Mouse (Mus musculus) gastrocnemius, adult 18-20 months (tissue): ENCODE data around the gene Gm44511. TPM values are rescaled to one million over a fixed set of nuclear protein-coding genes. Genes with fewer than 3 reads are reported as not detected.
"Not testable (repeated sequence)": the region's sequence is repeated elsewhere in the genome, so short reads cannot be mapped to it uniquely, and the experiment has no call there.

Experiments used
- DNase-seq: peaks from one replicate; pipeline ENCODE4 v3.0.0; 2021; ENCODE audit warnings: low spot score
- total RNA-seq, 2 experiments: library from RNA; stranded (reverse); gene quantifications; 2 replicates each; pipeline ENCODE4 v1.2.3; 2021

Gm44511 gene
- total RNA-seq, 2 experiments from 2014 or later, result not detected

GRCm38 (mm10) chr6:128841327-128842089 lies 15.4 kb upstream of the Gm44511 start:
- no peak for DNase-seq

- DNase-seq, result not testable (repeated sequence)
These were observed 14.6 kb upstream of the Gm44511 start for GRCm38 (mm10) chr6:128840669-128841068.

GRCm38 (mm10) chr6:128839921-128840320 lies 13.8 kb upstream of the Gm44511 start:
- no peak for DNase-seq

DNA sequence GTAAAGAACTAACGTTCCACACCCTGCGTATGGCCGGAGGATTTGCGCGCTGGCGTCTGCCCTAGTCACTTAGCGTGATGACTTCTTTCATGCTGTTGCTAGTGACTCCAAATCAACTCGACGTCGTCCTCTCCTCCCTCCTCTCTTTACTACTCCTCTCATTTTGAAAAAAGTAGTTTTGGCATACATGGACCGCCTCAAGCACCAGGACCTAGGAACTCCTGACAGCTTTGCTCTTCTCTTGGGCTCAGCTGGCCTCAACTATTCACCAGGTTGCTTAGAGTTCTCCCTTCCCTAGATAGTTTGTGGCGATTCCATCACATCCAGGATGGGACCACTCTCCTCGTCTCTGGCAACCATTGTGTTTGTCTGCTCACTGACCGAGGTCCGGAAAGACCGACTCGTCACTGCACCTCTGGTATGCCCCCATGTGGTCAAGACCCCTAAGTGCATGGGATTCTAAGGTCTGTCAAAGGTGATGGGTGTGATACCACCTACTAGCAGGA lies 13.2 kb upstream of the Gm44511 start:
- DNase-seq, result peak; percentile 93

DNA sequence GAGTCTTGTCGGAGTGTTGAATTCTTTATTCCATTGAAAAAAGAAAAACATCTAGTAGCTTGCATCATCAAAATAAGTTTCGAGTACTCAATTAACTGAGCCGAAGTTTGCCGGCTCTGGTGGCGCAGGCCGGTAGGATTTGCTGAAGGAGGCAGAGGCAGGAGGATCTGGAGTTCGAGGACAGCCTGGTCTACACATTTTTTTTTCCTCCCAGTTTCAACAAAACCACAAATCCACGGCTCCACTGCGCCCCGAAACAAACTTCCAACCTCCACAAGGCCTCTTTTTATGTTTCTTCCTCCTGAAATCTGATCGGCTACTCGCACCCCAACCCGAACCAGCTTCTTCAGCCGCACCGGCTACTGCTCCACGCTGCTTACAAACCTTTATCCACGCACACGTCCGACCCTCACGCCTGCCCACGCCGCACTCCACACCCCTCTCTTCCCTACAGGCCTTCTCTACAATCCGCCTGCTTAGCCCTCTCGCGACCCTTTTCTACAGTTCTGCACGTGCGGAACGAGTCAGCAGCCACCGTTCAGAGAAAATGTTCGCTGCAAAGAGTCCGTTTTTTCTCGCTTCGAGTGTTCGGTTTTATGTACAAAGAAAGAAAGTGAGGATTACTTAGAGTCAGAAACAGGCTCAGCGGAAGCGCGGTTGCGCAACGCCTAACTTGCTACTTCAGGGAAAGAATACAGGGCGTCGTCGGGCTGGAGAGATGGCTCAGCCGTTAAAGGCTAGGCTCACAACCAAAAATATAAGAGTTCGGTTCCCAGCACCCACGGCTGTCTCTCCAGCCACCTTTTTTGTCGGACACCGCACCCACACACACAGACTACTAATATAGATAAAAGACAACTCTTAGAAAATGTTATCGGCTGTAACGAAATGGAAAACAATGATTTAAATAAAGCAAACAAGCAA lies 12.5 kb upstream of the Gm44511 start:
- DNase-seq, result peak; percentile 89

GRCm38 (mm10) chr6:128837454-128838341 lies 11.6 kb upstream of the Gm44511 start:
- no peak for DNase-seq

DNA sequence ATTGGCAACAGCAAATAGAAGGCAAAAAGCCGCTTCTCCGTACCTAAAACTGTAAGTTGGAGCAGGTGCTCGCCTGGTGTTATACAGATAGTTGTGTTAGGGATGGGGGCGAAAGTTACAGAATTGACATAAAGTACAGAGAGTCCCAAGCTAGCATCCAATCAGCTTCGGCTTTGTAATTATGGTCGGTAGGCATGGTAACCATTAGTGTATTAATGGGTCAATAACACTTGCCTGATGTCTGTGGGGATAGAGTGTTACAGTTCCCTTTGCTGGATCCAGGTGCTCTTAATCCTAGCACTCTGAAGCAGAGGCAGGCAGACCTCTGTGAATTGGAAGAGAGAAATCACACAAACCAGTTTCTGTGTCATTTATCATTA lies 10.8 kb upstream of the Gm44511 start:
- DNase-seq, result no peak

- DNase-seq, result no peak
These were observed 10.3 kb upstream of the Gm44511 start for GRCm38 (mm10) chr6:128836191-128836954.

DNA sequence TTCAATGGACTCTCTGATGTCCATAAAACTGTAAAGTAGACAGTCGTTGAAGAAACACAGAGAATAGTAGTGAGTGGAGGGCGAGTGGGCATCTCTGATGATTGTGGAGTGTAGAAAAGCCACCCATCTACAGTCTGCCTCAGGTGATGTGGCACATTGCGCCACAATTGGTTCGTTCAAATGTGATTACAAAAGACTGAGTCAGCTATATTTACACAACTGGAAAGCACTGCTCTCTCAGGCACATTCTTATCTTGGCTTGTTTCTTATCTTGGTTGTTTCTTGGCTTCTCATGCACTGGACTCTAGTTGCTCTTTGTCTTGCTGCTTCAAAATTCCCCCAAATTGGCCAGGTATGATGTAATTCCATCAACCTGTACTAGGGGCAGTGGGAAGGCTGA lies 9.5 kb upstream of the Gm44511 start:
- DNase-seq, result no peak

- DNase-seq, result no peak
These were observed 6.9 kb upstream of the Gm44511 start for GRCm38 (mm10) chr6:128833046-128833445.

DNA sequence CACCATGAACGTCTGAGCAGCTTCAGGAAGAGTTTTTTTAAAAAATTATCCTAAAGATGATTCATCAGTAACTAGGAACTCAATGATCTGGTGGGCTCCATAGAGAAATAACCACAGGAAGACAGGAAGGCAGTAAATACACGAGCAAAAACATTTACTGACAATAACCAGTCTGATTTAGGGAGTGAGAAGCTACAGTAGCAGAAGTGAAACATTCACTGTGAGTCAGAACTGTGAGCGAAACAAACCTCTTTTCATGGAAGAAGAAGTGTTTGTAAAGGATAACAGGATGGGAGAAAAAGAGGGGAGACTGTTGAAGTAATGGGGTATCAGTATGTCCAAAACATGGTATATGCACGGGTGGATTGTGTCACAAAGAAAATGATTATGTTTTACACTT lies 3.7 kb upstream of the Gm44511 start:
- no peak for DNase-seq

DNA sequence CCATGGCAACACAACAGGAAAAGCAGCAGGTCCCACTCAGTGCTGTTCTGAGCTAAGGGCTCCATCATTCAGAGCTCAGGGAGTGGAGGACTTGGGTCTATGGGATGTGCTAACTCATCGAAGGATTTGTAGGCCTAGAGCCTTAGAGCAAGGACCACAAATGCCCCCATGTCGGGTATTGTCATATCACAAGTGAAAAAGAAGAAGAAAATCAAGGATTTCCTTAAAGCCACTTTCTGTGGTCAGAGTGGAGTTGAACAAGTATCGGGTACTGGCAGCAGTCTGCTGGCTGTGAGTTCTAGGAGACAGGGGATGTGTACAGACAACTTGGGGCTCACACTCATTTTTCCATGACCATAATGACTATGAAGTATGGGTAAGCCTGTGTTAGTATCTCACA lies 666 bp upstream of the Gm44511 start:
- no peak for DNase-seq

- DNase-seq, result no peak
These were observed 7.9 kb downstream of the Gm44511 start for GRCm38 (mm10) chr6:128818083-128818802.

- no peak for DNase-seq
These were observed 17.6 kb downstream of the Gm44511 start for GRCm38 (mm10) chr6:128808532-128808931.

GRCm38 (mm10) chr6:128807021-128807420 lies 19.1 kb downstream of the Gm44511 start:
- DNase-seq, result no peak

DNA sequence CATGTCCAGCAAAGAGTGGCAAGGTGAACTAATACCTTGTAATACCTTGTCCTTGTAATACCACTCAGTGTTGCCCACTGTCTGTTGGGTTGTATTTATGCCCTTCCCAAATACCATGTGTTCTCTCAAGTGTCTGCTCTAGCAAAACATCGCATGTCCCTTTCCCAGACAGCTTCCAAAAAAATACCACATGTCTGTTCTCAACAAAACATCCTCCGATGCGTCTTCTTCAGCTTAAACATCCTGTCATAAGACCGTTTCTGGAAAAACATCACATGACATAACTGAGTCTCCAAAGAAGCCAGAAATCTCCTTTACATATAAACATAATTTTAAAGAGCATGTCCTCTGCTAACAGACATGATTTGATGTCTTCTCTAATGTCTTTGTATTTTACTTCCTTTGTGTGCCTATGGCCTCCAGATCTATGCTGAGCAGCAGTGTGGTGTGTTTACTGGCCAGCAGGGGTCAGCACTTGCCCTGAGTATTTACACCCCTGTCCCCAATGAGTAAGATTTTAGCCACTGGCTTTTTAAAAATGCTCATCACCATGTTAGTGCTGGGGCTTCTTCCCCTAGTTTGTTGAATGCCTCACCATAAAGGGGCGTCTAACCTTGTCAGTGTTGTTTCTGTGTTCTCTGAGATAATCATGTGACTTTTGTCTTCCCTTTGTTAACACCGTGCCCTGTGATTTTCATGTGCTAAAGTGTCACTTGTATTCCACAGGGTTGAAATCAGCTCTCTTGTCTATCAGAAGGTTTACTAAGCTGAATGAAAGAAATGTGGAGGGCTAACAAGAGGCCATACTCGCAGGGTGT lies 21.1 kb downstream of the Gm44511 start:
- DNase-seq, result peak; percentile 60

GRCm38 (mm10) chr6:128802999-128803857 lies 22.9 kb downstream of the Gm44511 start:
- DNase-seq, result peak; percentile 95

- no peak for DNase-seq
These were observed 23.6 kb downstream of the Gm44511 start for GRCm38 (mm10) chr6:128802557-128802956.
